Mouse (Mus musculus) mature B cell (primary cell): ENCODE data around the gene Fndc7.

Source experiments
- in situ Hi-C: fragments of 300-500 bp; cut with MboI; formaldehyde crosslinking; loops from 2 replicates; pipeline ENCODE4 v1.14.3; 2019

The Fndc7 gene

GRCm38 (mm10) chr3:108889908-108890307 lies at the start of gene Fndc7:
Gene Fndc7 (minus strand): TSS chr3:108890008.
- in situ Hi-C loops, result no loop called here

GRCm38 (mm10) chr3:108939573-108939972 lies 49.8 kb upstream of the Fndc7 start, which contains the start of gene Henmt1:
Gene Henmt1 (plus strand): TSS chr3:108939873.
- in situ Hi-C loops, result no loop called here

DNA sequence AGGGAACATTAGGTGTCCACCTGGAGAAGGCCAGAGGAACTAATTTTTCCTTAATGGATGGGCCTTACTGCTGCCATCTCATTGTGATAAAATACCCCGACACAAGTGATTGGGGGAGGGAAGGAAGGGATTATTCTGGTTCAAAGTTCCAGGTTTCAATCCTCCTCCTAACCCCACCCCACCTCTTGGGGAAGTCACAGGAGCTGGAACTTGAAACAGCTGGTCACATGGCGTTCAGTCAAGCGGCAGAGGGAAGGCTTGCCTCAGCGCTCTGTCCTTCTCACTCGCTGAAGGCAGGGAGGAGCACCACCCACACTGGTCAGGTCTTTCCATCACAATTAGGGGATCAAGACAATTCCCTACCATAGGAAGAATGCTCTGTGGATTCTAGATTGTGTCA lies 48.9 kb upstream of the Fndc7 start:
- in situ Hi-C loops, result no loop called here

DNA sequence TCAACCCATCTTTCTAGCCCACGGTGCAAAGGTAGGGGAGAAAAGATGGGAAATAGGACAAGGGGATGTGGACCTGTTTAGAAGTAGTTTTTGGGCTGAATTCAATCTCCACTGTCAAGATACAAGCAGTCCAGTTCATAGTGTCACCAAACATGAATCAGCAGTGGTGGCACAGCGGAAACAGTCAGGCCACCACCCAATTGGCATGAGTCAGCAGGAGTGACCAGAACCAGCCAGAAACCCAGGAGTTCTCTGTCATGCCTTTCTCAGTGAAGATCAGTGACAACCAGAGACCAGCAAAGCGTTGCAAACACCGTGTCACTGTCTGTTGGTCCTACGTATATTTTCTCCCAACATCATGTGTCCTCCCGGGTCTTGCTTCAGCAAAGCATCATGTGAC lies 43.7 kb upstream of the Fndc7 start:
- in situ Hi-C loops, result no loop called here

DNA sequence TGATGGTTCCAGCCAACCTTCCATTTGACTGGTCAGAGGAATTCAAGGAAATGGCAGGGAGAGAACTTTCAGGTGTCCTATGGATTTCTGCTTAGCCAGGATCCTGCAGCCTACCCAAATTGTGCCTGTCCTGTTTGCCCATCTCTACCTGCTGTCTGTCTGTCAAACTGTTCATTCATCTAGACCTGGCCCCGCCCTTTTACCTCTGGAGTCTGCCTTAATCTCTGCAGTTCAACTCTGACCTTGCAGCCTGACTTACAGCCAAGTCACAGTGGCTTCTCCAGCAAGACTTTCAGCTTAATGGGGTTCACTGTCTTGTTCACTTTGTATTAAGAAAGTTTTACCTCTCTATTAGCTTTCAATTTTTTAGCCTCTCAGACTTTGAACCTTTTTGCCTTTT lies 36.5 kb upstream of the Fndc7 start:
- in situ Hi-C loops, result no loop called here

GRCm38 (mm10) chr3:108925677-108926076 lies 35.9 kb upstream of the Fndc7 start:
- in situ Hi-C loops, result no loop called here

DNA sequence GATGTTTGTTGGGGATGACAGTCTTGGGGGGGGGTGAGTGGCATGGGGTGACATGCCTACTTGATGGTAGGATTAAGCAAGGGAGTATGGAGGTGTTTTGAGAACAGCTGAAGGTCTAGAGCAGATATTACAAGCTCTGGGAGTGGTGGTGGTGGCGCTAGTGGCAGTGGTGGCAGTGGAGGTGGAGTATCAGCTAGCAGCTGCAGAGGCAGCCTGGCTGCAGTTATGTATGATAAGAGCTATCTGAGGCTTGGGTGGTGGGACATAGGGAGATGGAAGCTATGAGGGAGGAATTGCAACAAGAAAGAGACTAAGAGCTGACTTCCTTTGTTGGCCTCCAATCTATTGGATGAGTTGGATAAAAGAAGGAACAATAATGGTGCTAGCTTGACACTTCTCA lies 32.0 kb upstream of the Fndc7 start:
- in situ Hi-C loops, result no loop called here

DNA sequence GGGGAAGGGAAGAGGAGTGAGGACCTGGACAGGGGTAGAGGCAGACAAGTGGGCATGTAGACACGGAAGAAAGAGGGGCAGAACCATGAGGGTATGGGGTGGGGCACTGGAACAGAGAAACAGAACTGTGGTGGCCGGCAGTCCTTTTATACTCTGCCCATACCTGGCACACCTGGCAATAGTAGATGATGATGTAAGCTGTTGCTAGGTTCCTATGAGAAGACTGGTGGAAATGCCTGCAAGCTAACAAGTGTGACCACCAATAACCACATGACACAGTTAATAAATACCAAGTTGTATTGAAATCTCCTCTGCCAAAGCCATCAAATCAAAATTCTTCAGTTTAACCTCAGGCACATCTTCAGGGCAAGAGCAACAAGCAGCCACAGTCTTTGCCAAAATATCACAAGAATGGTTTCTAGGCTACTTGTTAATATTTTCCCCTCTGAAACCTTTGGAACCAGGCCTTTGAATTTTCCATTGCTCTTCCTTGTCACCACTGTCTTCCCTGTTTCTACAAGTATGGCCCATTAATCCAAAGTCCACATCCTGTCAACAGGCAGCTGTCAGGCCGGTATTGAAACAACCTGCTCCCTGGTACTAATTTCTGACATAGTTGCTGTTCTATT lies 30.7 kb upstream of the Fndc7 start:
- in situ Hi-C loops, result no loop called here

GRCm38 (mm10) chr3:108918852-108919251 lies 29.0 kb upstream of the Fndc7 start:
- in situ Hi-C loops, result no loop called here

DNA sequence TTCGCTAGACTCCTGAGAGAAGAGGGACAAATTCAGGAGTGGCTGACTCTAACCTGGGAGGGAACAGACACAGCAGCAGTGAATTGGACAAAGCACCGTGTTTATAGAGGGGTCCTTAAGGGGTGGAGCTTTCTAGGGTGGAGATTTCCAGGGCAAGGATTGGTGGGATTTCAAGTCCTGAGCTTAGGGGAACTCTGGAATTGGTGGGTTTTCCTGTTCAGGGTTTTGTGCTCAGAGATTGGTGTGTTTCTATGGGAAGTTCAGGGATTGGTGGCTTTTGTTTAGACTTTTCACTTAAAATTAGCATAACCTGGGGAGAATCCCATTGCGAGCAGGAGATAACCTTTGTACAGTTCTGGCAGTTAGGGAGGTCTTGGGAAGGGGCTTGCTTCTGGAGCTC lies 28.2 kb upstream of the Fndc7 start:
- in situ Hi-C loops, result no loop called here

DNA sequence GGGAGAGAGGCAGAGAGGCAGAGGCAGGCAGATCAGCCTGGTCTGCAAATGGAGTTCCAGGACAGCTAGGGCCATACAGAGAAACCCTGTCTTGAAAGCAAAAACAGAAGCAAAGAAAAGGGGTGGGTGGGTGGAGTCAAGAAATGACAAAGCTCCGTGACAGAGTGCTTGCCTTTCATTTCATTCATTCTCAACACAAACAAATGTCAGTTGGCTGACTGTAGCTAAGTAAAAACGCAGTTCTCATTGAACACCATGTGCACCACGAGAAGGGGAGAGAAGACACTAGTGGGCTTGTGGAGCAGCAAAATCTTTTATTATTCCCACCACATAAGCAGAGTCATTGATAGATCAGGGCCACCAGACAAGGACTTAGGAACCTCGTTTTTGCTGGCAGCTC lies 27.0 kb upstream of the Fndc7 start:
- in situ Hi-C loops, result no loop called here

GRCm38 (mm10) chr3:108915999-108916398 lies 26.2 kb upstream of the Fndc7 start:
- in situ Hi-C loops, result no loop called here

DNA sequence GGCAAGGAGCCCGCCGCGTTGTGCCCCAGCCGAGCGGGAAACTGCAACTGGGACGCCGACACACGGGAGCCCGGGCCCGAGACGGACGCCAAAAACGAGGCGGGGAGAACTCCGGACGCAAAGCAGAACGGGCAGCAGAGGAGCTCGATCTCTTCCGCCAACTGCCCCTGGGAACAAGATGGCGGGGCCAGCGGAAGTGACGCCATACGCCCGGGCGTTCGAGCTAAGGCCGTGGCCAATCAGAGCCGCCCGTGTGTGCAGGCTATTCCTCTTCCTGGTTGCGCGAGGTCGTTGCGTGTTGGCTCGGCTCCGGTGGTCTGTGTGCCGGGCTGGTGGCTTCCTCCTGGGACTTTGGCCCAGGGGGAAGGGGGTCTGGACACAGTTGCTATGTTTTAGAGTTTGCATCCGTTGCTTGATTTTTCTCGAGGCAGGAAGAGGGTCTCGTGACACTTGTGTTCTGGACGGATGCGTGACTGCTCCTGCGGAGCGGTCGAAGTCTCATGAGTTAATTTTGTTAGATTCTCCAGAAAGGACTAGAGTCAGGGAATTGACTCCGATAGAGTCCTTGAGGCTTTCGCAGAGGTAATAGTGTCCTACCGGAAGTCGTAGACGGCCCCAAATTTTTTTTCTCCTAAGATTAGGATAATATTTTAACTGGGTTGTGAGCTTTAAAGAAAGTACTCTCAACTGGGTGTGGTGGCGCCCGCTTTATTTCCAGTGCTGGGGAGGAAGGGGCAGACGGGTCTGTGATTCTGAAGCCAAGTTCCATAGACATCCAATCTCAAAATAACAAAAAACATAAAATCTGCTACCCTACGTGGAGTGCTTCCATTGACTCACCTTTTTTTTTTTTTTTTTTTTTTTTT lies 22.0 kb upstream of the Fndc7 start, which contains the start of gene Prpf38b:
TSS of gene Prpf38b (minus strand) at position 180 of the 866 bp plus-strand sequence.
- in situ Hi-C loops, result no loop called here

DNA sequence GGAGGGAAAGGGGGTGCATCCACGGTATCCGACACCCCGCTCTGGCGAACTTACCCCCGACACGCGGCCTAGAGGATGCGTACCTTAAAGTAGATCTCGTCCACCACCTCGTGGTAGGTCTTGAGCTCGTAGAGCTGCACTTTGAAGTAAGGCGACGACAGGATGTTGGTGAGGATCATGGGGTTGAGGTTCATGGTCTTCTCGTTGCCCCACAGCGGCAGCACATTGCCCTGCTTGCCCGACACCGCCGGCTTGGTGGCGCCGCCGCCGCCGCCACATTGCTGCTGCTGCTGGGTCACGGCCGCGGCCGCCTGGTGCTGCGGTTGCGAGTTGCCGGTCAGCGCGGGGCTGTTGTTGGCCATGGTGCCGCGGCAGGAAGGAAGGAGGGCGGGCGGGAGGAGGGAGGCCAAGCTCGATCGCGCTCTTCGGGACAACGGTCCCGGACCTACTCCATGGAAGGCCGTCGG lies 21.3 kb upstream of the Fndc7 start:
- in situ Hi-C loops, result no loop called here

DNA sequence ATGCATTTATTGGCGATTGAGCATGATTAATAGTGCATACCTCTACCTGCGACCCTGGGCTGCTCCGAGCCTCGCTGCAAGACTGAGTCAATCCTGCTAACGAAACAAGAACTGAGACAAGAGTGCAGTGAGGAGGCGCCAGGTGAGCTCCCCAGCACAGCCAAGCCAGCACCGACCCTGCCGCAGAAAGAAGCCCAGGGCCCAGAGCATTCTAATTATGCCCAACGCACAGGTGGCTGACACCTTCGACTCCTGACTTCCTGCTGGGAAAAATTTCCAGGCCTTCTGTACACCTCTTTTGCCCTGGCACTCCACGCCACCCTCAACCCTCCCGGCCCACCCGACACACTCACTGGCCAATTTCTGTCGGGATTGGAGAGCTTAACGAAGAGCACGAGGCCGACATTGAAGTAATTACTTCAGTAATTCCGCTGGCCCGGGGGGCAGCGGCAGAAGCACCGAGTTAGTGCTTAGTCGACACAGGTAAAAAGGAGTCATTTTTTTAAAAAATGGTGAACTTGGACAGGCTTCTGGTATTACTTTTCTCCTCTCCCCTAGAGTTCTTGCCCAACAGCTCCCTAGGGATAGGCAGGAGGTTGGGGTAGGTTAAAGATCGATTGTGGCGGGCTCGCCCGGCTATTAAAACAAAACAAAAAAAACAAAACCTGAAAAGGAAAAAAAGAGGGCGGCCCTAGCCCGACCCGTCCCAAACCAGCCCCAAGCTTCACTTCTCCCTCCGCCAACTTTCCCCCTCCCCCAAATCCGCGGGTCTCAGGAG lies 20.7 kb upstream of the Fndc7 start:
- in situ Hi-C loops, result no loop called here

GRCm38 (mm10) chr3:108902934-108903333 lies 13.1 kb upstream of the Fndc7 start:
- in situ Hi-C loops, result loop anchor here (5.0 kb wide), 1 partner anchor 56 kb away; no protein-coding TSS in a partner anchor

DNA sequence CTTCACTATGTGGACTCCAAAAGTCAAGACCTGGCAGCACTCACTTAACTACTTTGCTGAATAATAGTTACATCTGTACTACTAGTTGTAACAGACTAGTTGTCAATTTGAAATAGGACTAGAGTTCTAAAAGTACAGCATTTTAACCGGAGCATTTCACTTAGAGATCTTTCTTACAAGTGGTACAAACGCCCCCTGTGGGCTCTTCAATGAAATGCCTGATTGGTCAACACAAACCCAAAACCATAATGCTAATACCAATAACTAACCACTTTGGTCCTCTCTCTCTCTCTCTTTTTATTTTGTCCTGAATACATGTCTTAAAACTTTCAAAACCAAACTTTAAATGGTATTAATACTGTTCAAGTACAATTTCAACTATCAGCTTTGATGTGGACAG lies 12.2 kb upstream of the Fndc7 start:
- in situ Hi-C loops, result loop anchor here (5.0 kb wide), 1 partner anchor 55 kb away; no protein-coding TSS in a partner anchor

- in situ Hi-C loops, result loop anchor here (5.0 kb wide), 1 partner anchor 53 kb away; no protein-coding TSS in a partner anchor
Measured at GRCm38 (mm10) chr3:108900681-108901080, 10.9 kb upstream of the Fndc7 start.

DNA sequence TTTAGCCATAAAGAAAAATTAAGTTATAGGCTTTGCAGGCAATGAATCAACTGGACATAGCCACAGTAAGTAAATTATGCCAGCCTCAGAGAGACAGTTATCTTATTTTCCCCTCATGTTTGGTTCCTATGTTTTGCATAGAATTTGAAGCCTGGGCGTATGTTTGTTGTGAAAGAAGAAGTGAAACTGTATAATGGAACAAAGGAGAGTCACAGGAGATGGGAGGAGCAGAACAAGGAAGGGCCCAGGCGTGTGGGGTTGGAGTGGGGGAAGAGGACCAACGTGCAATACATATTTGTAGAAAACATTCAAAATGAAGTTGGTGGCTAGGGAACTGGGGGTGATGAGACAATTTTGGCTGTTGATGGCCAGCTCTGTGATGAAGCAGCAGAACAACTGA lies 10.3 kb upstream of the Fndc7 start:
- in situ Hi-C loops, result loop anchor here (5.0 kb wide), 1 partner anchor 53 kb away; no protein-coding TSS in a partner anchor

- in situ Hi-C loops, result no loop called here
Measured at GRCm38 (mm10) chr3:108898640-108899039, 8.8 kb upstream of the Fndc7 start.

DNA sequence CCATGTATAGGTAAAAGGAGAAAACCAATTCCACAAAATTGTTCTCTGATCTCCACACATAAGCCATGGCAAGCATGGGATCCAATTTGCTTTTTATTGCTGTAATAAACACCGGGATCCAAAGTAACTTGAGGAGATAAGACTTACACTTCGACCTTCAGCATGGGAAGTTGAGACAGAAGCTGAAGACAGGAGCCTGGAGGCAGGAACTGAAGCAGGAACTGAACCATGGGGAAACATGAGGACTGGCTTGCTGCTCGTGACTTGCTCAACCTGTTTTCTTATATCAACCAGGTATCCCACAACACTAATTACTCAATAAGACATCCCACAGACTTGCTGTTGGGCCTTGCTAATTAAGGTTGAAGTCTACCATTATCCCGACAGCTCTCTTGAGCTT lies 3.1 kb upstream of the Fndc7 start:
- in situ Hi-C loops, result no loop called here

GRCm38 (mm10) chr3:108892080-108892479 lies 2.3 kb upstream of the Fndc7 start:
- in situ Hi-C loops, result no loop called here
